ENCODE assay signal across 8 mouse cellular contexts in the genomic region with DNA sequence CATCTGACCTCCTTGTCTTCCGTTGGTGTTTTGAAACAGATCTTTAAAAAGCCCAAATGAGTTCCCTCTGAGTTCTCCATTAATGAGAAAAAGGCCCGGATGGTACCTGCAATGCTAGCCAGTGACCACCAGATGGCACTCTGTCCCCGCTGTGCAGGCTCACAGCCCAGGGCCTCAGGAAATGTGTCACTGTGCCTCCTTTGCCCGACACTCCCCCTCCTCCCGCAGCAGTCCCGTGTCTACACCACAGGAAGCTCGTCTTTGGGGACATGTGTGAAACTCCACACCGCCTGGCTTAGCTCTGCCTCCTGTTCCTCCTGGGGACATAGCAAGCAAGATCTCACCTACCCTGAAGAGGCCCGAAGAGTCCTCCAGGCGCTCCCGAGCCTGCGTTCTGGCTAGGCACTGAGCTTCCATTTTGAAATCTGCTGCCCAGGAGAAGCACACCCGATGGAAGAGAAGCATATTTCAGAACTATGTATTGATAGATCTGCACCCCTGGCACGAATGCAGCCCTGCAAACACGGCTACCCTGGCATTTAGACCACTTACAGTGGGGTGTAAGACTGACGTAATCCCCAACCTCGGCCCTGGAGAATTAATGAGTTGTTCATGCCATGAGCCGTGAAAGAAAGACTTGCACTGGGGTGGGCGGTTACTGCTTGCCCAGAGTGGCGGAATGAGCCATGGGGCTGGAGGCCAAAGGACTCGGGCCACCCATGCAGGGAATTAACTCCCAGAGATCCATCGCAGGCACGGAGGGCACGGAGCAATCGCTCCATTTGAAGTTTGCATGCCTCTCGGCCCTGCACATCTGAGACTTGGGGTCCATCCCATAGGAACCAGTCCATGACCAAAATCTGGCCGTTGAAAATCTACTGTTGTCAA. TPM values are rescaled to one million over a fixed set of nuclear protein-coding genes. Genes with fewer than 3 reads are reported as not detected.
DNase-seq lines count a peak whose midpoint lies in the region; ATAC-seq lines count a peak whose summit lies in the region.

No protein-coding gene starts in this region.

- H3K27me3 ChIP-seq in hindbrain, embryonic 11.5 days (ENCODE audit: control insufficient read depth, insufficient read depth, low read length) = no peaks in the 10 kb centered on the region

- H3K4me1 ChIP-seq in hindbrain, embryonic 11.5 days (replicated peaks; ENCODE audit: control insufficient read depth, insufficient read depth, low read length) = no peaks in the 10 kb centered on the region

- H3K4me3 ChIP-seq in hindbrain, embryonic 11.5 days (ENCODE audit: low read depth, low read length) = peak overlapping the region; percentile 34

- peak; percentile 73 for DNase-seq in MEL-GATA-1-ER (ENCODE audit: extremely low read depth, low read depth)
- DNase-seq in cerebellum, adult 9-10 months = peak; percentile 97
- peak; percentile 90 to 99 for DNase-seq in frontal cortex, adult 2 months (ENCODE audit: extremely low spot score in 1 of 2, low spot score in 1 of 2)
- peak; percentile 96 for DNase-seq in hindbrain, embryonic 11.5 days (ENCODE audit: low spot score)
- DNase-seq in layer of hippocampus, postnatal 10 days (ENCODE audit: low spot score in 2 of 2) = peak; percentile 97 to 98
- peak; percentile 95 for DNase-seq in lung, postnatal 10 days
- peak; percentile 87 for DNase-seq in ovary, postnatal 36 days (ENCODE audit: low spot score)
- DNase-seq in thymus, postnatal 25 days = peak; percentile 90

- H3K4me2 ChIP-seq in hindbrain, embryonic 11.5 days (replicated peaks; ENCODE audit: low read depth, low read length) = peak overlapping the region; percentile 52

- no peaks in the 10 kb centered on the region for H3K36me3 ChIP-seq in hindbrain, embryonic 11.5 days (ENCODE audit: control insufficient read depth, insufficient read depth, low read length)

- peak overlapping the region; percentile 73 for H3K27ac ChIP-seq in hindbrain, embryonic 11.5 days (ENCODE audit: low read depth, low read length)

- H3K9ac ChIP-seq in hindbrain, embryonic 11.5 days (ENCODE audit: low read depth, low read length) = peak overlapping the region; percentile 51

- WGBS in hindbrain, embryonic 11.5 days = 11% methylated on average over 27 of the region's 27 CpGs

- peak; percentile 91 for ATAC-seq in hindbrain, embryonic 11.5 days (ENCODE audit: low FRiP score)

- H3K9me3 ChIP-seq in hindbrain, embryonic 11.5 days (ENCODE audit: control insufficient read depth, low read length) = no peaks in the 10 kb centered on the region

RNA-seq across cellular contexts. Expression of a gene that starts 22.9 kb away (rescaled TPM):
- 6.2 and 6.8 TPM in 2 replicates for polyA plus RNA-seq in frontal cortex, adult 2 months (2012; rRNA removed)
- polyA plus RNA-seq in hindbrain, embryonic 11.5 days (2014; fragmentation: Nextera tagmentation; extraction: Ambion mirVana) = 2.3 and 2.4 TPM in 2 replicates
- 1 to 10 TPM; 4.4 to 5.9 TPM for total RNA-seq in layer of hippocampus, postnatal 10 days (2021)

Comparison
In these comparisons a context has a peak if more than half of its experiments do, and no peak if none do; other contexts are left out.
1. Peak in every context shown above with its lines: DNase-seq, ATAC-seq, H3K4me3 ChIP-seq and H3K27ac ChIP-seq.